Mouse (Mus musculus): ENCODE results near the gene Mepce.

The Mepce gene

GRCm38 (mm10) chr5:137738516-137738915 lies 48.9 kb downstream of the Mepce start:
- no peak for DNase-seq

- DNase-seq = no peak
Measured at GRCm38 (mm10) chr5:137737400-137737940, 50.0 kb downstream of the Mepce start.

- DNase-seq = no peak
Measured at GRCm38 (mm10) chr5:137734289-137735061, 53.0 kb downstream of the Mepce start.

GRCm38 (mm10) chr5:137733638-137734288 lies 53.7 kb downstream of the Mepce start:
- DNase-seq = no peak
